Mouse (Mus musculus): ENCODE data around the gene Prkaa1.

Gene Prkaa1

DNA sequence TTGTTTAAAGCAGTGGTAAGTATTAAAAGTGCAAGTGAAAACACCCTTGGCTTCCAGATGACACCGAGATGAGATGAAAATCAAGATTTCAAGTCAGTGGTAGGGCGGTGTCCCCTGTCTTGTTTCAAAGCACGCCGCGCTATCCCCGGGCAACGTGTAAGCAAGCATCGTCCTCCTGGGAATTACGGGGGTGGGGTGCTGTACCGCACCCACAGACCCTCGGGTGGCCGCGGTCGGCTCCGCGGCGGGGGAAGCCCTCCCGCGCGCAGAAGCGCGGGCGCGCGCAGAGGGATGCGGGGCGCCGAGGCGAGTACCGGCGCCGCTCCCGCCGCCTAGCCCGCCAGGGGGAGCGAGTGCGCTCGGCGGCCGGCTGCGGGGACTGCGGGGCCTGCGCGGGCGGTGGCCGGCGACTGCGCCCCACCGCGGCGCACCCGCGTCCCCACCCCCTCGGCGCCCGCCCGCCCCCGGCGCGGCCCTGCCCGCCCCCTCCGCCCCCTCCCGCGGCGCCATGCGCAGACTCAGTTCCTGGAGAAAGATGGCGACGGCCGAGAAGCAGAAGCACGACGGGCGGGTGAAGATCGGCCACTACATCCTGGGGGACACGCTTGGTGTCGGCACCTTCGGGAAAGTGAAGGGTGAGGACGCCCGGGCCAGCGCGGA is at the start of gene Prkaa1:
Gene Prkaa1, plus strand, starts transcription at position 501 of the 660 bp plus-strand sequence.
- DNase-seq (ENCODE audit: low spot score in 2 of 2) = peak; percentile 23 to 67

- no peak for DNase-seq (ENCODE audit: low spot score in 2 of 2)
Measured at GRCm38 (mm10) chr15:5095534-5096301, 47.9 kb upstream of the Prkaa1 start.

DNA sequence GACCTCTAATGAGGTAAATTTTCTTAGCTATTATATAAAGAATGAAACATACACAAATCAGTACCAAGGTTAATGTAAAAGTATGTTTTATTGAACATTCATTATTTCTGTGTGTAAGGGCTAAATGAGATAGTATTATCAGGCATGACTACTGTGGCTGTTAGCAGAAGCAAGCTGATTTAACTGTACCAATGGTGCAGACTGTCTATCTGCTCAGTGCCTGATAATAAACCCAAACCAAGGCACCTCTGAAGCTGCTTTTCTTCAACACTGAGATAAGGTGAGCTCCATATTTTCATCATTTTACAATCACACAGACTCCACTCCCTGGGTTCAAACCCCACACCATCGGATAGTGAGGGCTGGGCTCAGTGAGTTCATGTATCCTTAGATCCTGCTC is 46.3 kb upstream of the Prkaa1 start:
- DNase-seq (ENCODE audit: low spot score in 2 of 2) = no peak

- DNase-seq (ENCODE audit: low spot score in 2 of 2) = no peak
Measured at GRCm38 (mm10) chr15:5102312-5102711, 41.3 kb upstream of the Prkaa1 start.

- no peak for DNase-seq (ENCODE audit: low spot score in 2 of 2)
Measured at GRCm38 (mm10) chr15:5105891-5106290, 37.8 kb upstream of the Prkaa1 start.

- DNase-seq (ENCODE audit: low spot score in 2 of 2) = peak in 1 of 2 experiments; percentile 27
Measured at GRCm38 (mm10) chr15:5106293-5106692, 37.4 kb upstream of the Prkaa1 start.

- peak; percentile 45 to 69 for DNase-seq (ENCODE audit: low spot score in 2 of 2)
Measured at GRCm38 (mm10) chr15:5107686-5108654, 35.7 kb upstream of the Prkaa1 start, which contains the start of gene Card6. TSS of gene Card6 (minus strand) at chr15:5108539.

DNA sequence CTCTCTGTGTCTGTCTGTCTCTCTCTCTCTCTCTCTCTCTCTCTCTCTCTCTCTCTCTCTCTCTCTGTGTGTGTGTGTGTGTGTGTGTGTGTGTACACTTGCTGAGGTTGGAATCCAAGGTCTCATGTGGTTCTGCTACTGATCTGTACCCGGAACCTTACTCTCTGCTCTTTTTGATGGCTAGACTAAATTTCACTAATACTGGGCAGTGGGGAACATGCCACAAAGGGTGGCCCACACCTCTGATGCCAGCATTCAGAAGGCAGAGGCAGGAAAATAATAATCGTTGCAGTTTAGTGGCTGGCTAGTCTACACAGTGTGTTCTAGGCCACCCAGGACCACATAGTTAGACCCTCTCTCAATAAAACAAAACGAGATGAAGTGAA is 35.0 kb upstream of the Prkaa1 start:
- no peak for DNase-seq (ENCODE audit: low spot score in 2 of 2)

GRCm38 (mm10) chr15:5112651-5113050 is 31.0 kb upstream of the Prkaa1 start:
- no peak for DNase-seq (ENCODE audit: low spot score in 2 of 2)

DNA sequence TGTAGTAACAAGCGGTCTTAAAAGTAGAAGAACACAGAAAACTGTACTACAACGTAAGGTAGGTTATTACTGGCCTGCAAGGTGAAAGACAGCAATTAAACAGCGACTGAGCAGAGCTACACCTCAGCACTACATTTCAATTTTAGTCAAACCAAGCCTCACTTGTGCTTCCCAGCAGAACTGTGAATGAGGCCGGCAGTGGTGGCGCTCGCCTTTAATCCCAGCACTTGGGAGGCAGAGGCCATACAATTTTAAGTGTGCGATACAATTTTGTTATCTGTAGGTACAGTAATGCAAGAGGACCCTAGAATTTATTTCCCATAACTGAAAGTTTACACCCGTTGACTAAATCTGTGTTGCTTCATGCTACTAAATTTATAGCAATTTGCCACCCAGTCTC is 28.5 kb upstream of the Prkaa1 start:
- DNase-seq (ENCODE audit: low spot score in 2 of 2) = no peak

DNA sequence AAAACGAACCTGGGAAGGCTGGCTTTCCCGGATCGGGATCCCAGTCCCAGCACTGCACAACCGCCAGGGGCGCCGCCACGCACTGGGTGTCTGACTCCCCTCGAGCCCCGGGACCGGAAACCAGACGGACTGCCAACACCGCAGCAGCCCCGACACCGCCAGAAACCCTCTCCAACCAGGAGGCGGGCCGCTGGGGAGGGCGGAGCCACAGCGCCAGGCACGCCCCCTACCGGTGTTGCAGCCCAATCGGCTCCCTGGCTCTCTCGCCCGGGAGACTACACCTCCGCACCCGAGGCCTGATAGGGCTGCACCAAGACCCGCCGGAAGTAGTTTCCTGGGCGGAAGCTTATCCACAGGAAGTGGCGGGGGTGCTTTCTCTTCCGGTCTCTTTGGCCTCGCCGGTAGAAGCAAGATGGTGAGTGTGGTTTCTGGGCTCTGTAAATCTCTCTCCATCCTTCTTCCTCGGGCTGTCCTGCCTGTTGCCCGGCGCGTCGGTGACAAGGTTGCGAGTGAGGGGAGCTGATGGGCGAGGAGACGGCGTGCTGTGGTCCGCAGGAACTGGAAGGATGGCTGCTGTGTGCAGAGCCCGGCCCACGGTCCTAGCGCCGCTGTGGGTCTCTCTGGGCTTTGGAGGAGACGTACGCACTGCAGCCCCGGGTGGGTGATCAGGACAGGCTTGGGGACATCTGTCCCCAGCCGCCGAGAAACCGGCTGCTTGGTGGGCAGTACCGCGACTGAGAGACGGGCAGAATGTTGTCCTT is 27.2 kb upstream of the Prkaa1 start, which contains the start of gene Rpl37:
Gene Rpl37, plus strand, starts transcription at position 376 of the 761 bp plus-strand sequence.
- peak; percentile 97 to 99 for DNase-seq (ENCODE audit: low spot score in 2 of 2)

GRCm38 (mm10) chr15:5117031-5117601 is 26.5 kb upstream of the Prkaa1 start:
- DNase-seq (ENCODE audit: low spot score in 2 of 2) = no peak

DNA sequence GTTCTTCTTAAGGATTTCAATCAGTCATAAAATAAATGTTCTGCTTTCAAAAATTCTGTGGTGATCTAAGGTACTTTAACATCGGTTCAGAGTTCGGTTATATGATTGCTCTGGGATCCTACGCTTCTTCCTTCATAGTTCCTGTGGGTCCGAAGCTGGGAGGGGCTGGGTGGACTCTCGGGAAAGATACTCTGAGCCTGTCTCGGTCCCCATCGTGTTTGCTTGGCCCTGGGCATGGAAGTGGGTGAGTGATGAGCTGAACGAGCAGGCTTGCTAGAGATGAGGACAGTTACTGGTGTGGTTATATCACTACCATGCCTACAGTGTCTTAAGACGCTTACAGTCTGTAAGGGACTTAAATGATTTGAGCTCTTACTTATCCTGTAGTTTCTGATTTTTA is 25.0 kb upstream of the Prkaa1 start:
- no peak for DNase-seq (ENCODE audit: low spot score in 2 of 2)

GRCm38 (mm10) chr15:5119192-5119591 is 24.5 kb upstream of the Prkaa1 start:
- no peak for DNase-seq (ENCODE audit: low spot score in 2 of 2)

DNA sequence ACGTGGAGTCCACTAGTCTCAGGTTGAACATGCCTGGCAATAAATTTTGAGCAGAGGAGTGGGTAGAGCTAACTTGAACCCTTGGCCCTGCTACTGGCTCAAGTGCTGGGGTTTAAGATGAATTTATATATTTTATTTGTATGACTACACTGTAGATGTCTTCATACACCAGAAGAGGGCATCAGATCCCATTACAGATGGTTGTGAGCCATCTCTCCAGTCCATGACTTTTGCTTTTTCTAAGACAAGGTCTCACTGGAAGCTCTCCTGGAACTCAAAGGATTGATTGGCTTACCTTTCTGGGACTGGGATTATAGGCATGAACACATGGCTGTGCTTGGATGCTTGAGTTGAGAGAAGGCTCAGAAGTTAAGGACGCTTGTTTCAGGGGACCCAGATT is 24.0 kb upstream of the Prkaa1 start:
- no peak for DNase-seq (ENCODE audit: low spot score in 2 of 2)

GRCm38 (mm10) chr15:5121535-5122313 is 21.9 kb upstream of the Prkaa1 start:
- no peak for DNase-seq (ENCODE audit: low spot score in 2 of 2)

DNA sequence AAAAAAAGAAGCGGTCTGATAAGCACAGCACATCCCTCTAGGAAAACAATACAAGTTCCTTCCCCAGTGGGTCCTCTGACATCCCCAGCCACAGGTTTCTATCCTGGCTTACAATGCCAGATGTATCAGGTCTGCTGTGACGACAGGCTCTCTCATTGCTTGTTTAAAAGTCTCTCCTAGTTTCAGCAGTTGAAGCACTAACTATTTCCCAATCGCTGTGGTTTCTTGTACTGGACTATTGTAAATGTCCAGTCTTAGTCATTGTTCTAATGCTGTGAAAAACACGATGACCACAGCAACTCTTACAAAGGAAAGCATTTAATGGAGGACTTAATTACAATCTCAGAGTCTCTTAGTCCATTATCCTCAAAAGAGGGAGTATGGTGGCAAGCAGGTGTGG is 17.2 kb upstream of the Prkaa1 start:
- no peak for DNase-seq (ENCODE audit: low spot score in 2 of 2)

- no peak for DNase-seq (ENCODE audit: low spot score in 2 of 2)
Measured at GRCm38 (mm10) chr15:5127487-5127886, 16.2 kb upstream of the Prkaa1 start.

GRCm38 (mm10) chr15:5128176-5128940 is 15.3 kb upstream of the Prkaa1 start:
- DNase-seq (ENCODE audit: low spot score in 2 of 2) = no peak
